Mouse (Mus musculus) left cerebral cortex, postnatal 25 days (tissue): ENCODE measurements around the gene Zfr2. TPM values are rescaled to one million over a fixed set of nuclear protein-coding genes. Genes with fewer than 3 reads are reported as not detected.
A peak's percentile ranks its signal among the peaks of the same experiment; 100 is the strongest.

Experiments used
- DNase-seq, 2 experiments: peaks; one replicate each; pipeline ENCODE4 v3.0.0; 2022; ENCODE audit warnings: low spot score in 2 of 2, mixed read lengths in 1 of 2
- intact Hi-C: fragments of 180-260 bp; cut with DNase I; formaldehyde crosslinking; loops from one replicate; pipeline ENCODE4 v1.15.1; 2025
- total RNA-seq, 2 experiments: library from RNA; stranded (reverse); gene quantifications; 2 replicates each; pipeline ENCODE4 v1.2.3; 2021

Gene Zfr2
- 10 to 100 TPM; 57.2 to 63.1 TPM for total RNA-seq

DNA sequence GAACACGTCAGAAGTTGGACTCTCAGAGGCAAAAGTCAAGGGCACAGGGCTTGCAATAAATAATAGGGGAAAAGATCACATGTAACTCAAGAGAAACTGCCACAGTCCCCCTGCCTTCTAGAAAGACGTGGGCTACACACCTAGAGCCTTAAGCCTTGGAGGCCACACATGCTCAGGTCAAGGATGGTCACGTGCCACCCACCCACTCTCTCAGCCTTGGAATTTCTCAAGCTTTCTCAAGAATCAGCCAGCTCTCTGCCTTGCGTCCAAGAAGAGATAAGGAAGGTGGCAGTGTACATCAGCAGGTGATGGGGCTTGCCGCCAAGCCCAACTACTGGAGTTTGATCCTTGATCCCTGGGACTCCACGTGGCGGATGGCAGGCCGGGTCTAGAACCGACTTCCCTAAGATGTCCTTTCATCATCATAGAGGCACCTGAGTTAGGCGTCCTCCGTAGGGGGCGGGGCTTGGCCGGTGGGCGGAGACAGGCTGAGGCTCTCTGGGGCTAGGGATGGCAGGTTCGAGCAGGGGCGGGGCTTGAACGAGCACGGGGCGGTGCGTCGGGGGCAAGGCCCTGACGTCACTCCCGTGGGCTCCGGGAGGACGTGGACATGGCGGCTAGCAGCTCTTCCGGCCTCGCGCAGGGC is at the start of gene Zfr2:
Gene Zfr2 (plus strand): TSS at position 576 of the 646 bp plus-strand sequence.
- peak; percentile 93 to 97 for DNase-seq
- intact Hi-C loops = no loop called here

DNA sequence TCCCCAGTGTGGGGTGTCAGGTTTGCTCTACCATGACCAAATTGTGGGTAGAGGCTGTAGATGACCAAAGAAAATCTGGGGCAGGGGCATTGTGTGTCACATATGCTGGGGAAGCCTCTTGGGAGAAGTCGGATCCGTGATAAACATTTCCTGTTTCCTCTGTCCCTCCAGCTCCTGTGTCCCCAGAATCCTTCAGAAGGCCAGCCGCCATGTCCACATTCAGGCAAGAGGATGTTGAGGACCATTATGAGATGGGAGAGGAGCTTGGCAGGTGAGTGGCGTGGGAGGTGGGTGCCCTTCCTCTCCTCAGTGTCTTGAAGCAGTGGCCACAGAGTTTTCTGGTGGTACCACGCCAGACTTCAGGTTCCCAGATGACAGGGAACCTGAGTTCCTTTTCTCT is 49.1 kb upstream of the Zfr2 start, which contains the start of gene 4930442H23Rik:
Gene 4930442H23Rik (minus strand): TSS at position 45 of the 400 bp plus-strand sequence.
- intact Hi-C loops = no loop called here

DNA sequence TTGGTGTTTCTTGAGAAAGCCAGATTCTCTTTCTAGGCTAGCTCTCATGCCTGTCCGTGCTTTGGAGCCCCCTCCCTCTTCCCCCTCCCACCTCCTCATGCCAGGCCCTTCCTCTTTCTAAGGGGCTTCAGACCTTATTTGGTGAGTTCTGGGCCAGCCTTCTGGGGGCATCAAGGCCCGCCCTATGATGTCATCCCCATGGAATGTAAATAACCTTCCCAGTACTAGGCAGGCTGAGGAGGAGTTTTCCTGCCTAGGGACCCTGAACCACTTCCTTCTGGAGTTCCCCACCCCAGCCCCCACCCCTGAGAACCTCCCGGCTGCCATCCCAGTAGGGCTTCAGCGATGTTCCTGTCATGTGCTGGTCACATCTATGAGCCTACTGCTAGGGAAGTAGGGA is 48.2 kb upstream of the Zfr2 start:
- no peak for DNase-seq

More for the DNA sequence above, 49.1 kb upstream of the Zfr2 start, which contains the start of gene 4930442H23Rik:
- no peak for DNase-seq

DNA sequence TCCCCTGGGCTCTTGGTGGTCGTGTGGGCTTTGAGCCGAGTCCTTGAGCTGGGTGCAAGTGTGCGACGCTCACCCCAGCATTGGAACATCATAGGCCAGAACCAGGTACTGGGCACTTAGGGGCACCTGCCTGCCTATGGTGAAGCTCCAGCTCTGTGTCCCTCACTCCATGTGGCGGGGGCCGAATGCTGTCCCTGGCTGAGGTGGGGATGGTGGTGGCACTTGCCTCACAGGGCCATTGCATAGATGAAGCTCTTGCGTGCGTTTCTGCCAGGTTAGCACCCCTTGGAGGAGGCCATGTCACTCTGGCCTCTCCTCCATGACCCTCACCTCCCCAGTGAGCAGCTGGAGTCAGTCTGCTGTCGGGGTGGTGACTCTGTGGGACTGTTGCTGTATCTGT is 45.8 kb upstream of the Zfr2 start:
- DNase-seq = no peak
- intact Hi-C loops = no loop called here

More for the DNA sequence above, 48.2 kb upstream of the Zfr2 start:
- intact Hi-C loops = no loop called here

DNA sequence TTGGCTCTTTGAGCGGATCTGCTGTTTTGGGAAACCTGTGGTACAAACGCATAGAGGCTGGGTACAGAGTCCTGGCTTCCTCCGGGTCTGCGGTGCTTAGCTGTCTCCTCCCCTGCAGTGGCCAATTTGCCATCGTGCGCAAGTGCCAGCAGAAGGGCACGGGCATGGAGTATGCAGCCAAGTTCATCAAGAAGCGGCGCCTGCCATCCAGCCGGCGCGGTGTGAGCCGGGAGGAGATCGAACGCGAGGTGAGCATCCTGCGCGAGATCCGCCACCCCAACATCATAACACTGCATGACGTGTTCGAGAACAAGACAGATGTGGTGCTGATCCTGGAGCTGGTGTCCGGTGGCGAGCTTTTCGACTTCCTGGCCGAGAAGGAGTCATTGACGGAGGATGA is 43.1 kb upstream of the Zfr2 start:
- DNase-seq = no peak
- intact Hi-C loops = loop anchor here (10.0 kb wide), 1 partner anchor 265 kb away; the partner anchor contains the start of gene Nfic

DNA sequence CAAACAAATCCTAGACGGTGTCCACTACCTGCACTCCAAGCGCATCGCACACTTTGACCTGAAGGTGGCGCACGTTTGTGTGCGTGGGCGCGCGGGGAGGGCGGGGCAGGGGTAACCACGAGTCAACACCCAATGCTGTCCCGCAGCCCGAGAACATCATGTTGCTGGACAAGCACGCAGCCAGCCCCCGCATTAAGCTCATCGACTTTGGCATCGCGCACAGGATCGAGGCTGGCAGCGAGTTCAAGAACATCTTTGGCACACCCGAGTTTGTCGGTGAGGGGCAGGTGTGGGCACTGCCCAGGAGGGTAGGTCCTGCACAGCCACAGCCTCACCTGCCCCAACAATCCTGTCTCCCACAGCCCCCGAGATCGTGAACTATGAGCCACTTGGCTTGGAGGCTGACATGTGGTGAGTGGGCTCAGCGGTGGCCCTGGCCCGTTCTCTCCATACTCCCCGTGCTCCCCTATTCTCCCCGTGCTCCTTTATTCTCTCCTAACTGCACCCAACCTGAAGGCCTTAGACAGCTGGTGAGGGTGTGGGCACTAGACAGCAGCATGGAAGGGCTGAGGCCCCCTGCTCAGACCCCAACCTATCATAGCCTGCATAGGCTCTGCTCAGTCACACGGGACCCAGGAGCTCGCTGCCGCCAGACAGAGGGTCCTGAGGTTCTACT is 42.6 kb upstream of the Zfr2 start:
- intact Hi-C loops = loop anchor here (10.0 kb wide), 1 partner anchor 264 kb away; the partner anchor contains the start of gene Nfic

DNA sequence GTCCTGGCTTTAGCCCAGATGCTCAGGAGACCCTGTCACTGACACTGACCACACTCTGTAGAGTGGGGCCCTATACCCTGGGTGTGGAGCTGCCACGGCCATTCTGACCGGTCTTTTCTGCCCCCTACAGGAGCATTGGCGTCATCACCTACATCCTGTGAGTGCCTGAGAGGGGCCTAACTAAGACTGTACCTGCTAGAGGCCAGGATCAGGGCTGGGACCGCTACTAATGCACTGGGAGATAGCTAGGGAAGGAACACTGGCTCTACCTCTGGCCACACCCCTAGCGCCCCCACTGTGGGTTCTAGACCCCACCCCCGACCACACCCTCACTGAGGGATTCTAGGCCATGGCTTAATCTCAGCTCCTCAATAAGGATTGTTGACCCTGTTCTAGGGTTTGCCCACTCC is 42.0 kb upstream of the Zfr2 start:
- no peak for DNase-seq
- intact Hi-C loops = loop anchor here (10.0 kb wide), 1 partner anchor 264 kb away; the partner anchor contains the start of gene Nfic

More for the DNA sequence above, 42.6 kb upstream of the Zfr2 start:
- DNase-seq = no peak

DNA sequence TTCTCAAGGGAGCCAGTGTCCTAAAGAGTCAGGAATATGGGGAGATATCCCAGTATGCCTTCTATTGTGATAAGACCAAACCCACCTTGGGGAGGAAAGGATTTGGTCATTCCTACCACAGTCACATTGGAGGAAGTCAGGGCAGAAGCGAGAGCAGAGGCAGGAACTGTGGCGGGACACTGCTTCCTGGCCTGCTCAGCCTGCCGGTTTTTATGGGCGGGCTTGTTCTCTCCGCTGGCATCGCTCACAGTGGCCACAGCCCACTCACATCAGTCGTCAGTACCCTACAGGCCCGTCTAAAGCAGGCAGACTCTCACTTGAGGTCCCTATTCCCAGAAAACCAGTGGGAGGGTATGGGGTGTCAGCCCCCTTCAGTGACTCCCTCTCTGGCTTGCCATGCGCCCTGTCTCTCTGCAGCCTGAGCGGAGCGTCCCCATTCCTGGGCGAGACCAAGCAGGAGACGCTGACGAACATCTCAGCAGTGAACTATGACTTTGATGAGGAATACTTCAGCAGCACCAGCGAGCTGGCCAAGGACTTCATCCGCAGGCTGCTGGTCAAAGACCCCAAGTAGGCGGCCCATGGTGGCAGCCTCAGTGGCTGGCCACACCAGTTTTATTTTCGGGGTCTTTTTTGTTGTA is 41.5 kb upstream of the Zfr2 start:
- intact Hi-C loops = loop anchor here (10.0 kb wide), 1 partner anchor 263 kb away; the partner anchor contains the start of gene Nfic
- no peak for DNase-seq

DNA sequence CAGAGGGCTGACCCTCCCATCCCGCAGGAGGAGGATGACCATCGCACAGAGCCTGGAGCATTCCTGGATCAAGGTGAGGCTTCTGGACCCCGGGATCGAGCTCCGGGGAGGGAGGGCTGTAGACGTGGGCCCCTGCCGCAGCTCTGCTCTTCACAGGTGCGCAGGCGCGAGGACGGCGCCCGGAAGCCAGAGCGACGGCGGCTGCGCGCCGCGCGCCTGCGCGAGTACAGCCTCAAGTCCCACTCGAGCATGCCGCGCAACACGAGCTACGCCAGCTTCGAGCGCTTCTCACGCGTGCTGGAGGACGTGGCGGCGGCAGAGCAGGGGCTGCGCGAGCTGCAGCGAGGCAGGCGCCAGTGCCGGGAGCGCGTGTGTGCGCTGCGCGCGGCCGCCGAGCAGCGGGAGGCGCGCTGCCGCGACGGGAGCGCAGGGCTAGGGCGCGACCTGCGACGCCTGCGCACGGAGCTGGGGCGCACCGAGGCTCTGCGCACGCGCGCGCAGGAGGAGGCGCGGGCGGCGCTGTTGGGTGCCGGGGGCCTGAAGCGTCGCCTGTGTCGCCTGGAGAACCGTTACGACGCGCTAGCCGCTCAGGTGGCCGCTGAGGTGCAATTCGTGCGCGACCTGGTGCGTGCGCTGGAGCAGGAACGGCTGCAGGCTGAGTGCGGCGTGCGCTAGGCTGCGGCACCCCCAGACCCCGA is 40.5 kb upstream of the Zfr2 start:
- peak; percentile 92 to 94 for DNase-seq
- intact Hi-C loops = loop anchor here (10.0 kb wide), 1 partner anchor 262 kb away; the partner anchor contains the start of gene Nfic

DNA sequence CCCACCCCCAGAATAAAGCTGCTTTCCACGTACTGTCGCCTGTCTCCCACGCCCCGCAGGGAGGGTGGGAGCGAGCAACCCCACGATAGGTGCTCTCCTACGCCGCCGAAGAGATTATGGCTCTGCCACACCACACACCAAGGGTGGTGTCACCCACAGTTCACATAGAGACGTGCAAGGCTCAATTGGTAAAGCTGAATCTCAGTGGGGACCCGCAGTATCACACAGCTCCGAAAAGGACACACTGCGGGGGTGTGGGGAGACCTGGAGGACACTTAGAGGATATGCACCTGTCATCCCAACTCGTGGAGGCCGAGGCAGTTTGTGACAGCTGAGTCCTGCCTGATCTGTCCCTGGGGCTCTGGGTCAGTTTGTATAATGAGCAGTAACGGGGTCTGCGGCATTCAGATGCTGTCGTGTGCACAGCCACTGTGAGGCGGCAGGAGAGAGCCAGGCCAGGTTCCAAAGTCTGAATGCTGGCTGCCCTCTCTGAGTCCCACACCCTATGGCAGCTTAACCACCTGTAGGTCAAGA is 39.9 kb upstream of the Zfr2 start:
- peak in 1 of 2 experiments; percentile 46 for DNase-seq
- intact Hi-C loops = loop anchor here (10.0 kb wide), 1 partner anchor 262 kb away; the partner anchor contains the start of gene Nfic

DNA sequence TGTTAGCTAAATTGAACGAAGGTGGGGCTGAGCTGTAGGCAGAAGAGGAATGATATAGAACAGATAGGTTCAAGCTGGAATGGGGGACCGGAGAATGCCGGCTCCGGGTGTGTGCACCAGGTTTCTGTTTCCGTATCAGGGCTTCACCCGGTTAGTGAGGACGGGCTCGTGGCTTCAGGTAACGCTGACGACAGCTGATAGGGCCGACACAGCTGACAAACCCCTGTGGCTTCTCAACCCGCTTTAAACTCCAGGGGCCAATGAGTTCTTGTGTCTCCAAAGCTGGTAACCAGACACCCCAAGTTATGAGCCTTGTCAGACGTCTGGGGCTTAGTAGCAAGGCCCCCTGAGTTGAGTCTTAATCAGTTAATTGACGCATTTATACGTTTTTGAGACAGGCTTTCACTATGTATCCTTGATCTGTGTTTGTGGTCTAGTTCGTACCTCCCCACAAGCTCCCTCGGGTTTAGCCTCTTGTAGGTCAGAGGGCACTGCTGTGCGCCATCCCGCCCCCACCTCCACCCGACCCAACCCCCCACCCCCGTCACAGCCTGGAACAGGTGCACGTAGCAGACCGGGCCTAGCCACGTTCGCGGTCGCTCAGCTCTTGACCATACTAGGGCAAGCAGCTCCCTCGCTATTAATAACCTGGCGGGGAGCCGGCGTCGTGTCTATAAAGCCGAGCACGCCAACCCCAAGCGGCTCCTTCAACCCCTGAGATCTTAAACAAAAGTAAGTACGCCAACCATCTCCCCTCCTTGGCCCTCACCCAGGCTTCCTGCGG is 38.8 kb upstream of the Zfr2 start:
- intact Hi-C loops = loop anchor here (10.0 kb wide), 1 partner anchor 261 kb away; the partner anchor contains the start of gene Nfic
- DNase-seq = peak in 1 of 2 experiments; percentile 49

DNA sequence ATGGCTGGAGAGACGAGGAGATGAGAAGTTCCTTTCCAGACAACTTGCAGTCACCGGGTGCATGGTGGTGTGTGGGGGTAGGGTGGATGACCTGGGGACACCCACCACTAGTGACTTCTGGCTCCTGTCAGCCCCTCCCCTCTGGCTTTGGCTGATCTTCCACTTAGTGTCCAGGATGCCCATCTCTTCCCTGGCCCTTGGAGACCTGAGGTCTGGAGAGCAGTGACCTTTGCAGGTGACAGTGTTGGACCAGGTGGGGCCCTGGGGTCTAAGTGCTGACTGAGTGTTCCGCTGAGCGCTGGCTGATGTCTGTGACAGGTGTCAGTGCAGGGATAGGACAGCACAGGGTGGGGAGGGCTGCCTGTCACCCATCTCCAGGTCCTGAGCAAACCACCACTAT is 37.7 kb upstream of the Zfr2 start:
- intact Hi-C loops = loop anchor here (5.0 to 10.0 kb wide), 2 partner anchors 152 to 260 kb away; partner anchors contain the start of gene Nfic
- DNase-seq = no peak

DNA sequence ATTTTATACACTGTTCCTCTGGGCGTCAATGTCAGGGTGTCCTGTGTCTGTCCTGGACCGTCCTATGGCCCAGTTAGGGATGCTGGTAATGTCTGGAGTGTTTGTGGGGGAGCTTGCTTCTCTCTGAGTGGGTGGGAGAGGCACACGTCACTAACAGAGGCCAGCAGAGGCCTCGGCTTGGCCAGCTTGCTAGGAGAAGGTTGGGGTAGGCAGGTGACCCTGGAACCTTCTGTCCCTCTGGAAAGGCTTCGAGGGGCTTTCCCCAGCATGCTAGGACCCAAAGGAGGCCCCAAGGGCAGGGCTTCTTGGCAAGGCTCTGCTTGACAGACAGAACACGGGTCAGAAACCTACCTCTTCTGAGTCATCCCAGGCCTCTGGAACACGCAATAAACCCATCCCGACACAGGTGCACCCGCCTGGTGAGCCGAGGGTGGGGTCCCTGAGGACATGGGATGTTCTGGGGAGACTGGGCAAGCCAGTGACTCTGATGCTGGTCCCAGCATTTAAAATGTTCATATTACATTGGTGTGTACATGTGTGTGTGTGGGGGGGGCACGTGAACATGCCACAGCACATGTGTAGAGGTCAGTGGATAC is 36.4 kb upstream of the Zfr2 start:
- intact Hi-C loops = loop anchor here (5.0 to 10.0 kb wide), 2 partner anchors 151 to 258 kb away; partner anchors contain the start of gene Nfic
- DNase-seq = no peak

DNA sequence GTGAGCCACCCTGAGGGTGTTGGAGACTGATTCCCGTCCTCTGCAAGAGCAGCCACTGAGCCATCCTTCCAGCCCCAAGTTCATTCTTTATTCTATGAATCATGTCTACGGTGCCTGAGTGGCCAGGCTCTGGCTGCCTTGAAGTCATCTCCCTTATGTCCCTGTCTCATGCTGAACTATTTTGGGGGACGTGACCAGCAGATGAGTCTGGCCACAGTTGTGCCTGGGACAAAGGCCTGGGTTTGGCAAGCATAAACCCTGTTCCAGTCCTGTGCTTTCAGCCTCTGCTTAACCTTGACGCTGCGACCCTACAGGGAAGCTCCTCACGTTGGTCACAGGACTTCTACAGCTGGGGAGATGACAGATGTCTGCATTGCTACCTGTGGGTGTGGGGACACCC is 35.6 kb upstream of the Zfr2 start:
- DNase-seq = no peak
- intact Hi-C loops = loop anchor here (5.0 to 10.0 kb wide), 2 partner anchors 150 to 257 kb away; partner anchors contain the start of gene Nfic

DNA sequence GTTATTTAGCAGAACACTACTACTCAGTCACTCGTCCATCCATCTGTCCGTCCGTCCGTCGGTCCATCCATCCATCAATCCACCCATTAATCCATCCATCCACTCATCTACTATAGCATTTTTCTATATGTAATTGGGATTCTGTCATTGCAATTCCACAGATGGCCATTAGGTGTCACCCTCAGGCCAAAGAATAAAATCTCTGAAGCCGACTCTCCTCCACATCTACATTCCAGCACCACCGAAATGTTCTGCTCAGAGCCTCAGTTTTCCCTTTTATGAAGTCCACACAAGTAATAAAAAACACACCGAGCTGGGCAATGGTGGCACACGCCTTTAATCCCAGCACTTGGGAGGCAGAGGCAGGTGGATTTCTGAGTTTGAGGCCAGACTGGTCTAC is 34.7 kb upstream of the Zfr2 start:
- intact Hi-C loops = loop anchor here (2.0 to 10.0 kb wide), 3 partner anchors 19 to 257 kb away; partner anchors contain the start of gene Nfic

DNA sequence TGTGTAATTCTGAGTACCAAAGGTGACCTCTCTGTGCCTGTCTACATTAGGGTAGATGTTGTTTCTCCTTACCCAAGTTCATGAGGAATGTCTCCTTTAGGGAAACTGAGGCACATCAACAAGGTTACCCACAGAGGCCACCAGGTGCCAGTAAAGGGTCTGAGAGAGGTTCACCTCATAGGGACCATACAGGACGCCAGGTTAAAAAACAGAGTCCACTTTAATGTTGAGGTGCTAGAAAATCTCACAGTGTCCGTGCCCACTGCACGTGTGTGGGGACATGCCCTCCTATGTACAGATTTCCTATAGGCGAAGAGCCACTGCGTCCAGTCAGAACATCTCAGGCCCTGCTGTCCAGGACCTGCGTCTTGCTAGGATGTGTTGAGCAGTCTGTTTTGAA is 34.0 kb upstream of the Zfr2 start:
- intact Hi-C loops = loop anchor here (2.0 to 10.0 kb wide), 3 partner anchors 18 to 256 kb away; partner anchors contain the start of gene Nfic
- no peak for DNase-seq

More for the DNA sequence above, 34.7 kb upstream of the Zfr2 start:
- peak; percentile 74 to 83 for DNase-seq

DNA sequence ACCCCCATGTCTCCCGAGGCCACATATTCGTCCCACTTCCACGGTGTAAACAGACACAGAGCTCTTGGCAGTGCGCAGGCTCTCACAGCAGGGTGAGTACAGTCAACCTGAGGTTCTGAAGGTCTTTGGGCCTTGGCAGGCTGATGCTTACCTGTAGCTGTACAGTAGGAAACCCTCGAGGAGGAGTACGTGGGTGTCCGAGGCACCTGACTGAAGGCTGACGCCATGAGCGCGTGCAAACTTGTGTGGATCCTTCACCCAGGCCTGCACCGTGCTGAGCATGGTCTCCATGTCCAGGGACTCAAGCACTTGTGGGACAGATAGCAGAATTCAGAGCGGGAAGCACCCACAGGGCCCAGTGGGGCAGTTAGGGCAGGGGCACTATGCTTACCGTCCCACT is 32.8 kb upstream of the Zfr2 start:
- DNase-seq = no peak
- intact Hi-C loops = no loop called here
